Mouse (Mus musculus) spleen, adult 12 weeks (tissue): ENCODE data around the gene Psmb6.

Experiments
- DNase-seq: peaks from one replicate; pipeline ENCODE4 v3.0.0; 2022; ENCODE audit warnings: low spot score

Psmb6 gene

GRCm38 (mm10) chr11:70571641-70572040 lies 46.5 kb downstream of the Psmb6 start:
- DNase-seq: no peak

DNA sequence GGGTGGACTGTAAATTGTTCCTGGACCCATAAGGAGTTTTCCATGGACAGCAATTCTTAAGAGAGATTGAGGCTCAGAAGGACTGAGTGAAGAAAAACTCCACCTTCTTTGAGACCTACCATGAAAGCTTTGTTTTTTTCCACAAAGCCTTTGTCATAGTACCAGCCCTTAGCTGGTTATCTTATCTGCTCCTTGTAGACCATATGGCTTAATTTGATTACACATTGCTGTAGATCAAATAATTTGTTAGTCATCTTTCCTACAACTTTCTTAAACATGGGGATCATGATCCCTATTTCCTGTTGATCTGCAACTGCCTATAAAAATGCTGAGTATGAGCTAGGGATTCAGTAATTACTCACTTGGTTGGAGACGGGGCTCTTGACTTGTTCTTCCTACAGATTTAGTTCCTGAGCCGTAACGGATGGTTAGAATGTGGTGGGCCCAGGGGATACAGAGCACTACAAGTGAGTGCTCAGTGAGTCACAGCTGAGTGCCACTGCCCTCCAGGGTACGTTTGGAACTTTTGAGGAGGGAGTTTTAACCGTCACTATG lies 47.3 kb downstream of the Psmb6 start:
- no peak for DNase-seq

GRCm38 (mm10) chr11:70573872-70574271 lies 48.7 kb downstream of the Psmb6 start:
- DNase-seq: no peak

DNA sequence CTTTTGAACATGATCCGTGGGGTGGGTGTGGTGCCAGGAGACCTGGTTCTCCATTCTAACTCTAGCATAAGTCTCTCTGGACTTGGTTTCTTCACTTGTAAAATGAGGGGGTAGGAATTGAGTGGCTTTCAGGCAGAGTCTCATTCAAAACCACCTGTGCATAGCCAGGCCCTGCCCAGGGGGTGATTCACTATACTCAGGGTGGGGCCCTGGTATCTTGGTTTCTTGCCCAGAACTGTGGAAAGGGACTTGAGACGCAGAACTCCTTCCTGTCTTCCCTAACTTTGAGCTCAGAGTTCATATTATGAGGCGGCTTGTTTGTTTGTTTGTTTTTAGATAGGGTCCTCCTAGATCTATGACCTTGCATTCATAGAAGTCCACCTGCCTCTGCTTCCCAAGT lies 52.0 kb downstream of the Psmb6 start:
- no peak for DNase-seq
